Mouse (Mus musculus): ENCODE results near the gene Prss22. TPM values are rescaled to one million over a fixed set of nuclear protein-coding genes. Genes with fewer than 3 reads are reported as not detected.

Prss22 gene
- not detected in 2 replicates for polyA plus RNA-seq (2012; ENCODE audit: insufficient read depth, insufficient read length, missing spikeins)

GRCm38 (mm10) chr17:23997901-23998300, at the start of gene Prss22:
TSS of gene Prss22 (minus strand) at chr17:23998100.
- Histone ChIP-seq H3K27ac (ENCODE audit: insufficient read depth, low read depth, low read length) (0 out of 2 replicates have a peak within 1 kb of the TSS, but pooled peaks have one; percentile 3), H3K4me3 (ENCODE audit: insufficient read depth, low read length) (no peak within 1 kb of the TSS), H3K4me1 (ENCODE audit: control insufficient read depth, insufficient read depth, low read length) (peaks cover 23% of the 10 kb centered on the region)
- TF ChIP-seq CTCF (IDR thresholded peaks at IDR 0.05; ENCODE audit: low read depth, low read length) (no peak), POLR2A (IDR thresholded peaks at IDR 0.05; ENCODE audit: borderline replicate concordance, low read depth, low read length) (no peak)

- Histone ChIP-seq H3K4me1 (ENCODE audit: control insufficient read depth, insufficient read depth, low read length) (no peaks in the 10 kb centered on the region), H3K4me3 (ENCODE audit: insufficient read depth, low read length) (no peak overlapping the region), H3K27ac (ENCODE audit: insufficient read depth, low read depth, low read length) (no peak overlapping the region)
- TF ChIP-seq CTCF (IDR thresholded peaks at IDR 0.05; ENCODE audit: low read depth, low read length) = no peak
- TF ChIP-seq POLR2A (IDR thresholded peaks at IDR 0.05; ENCODE audit: borderline replicate concordance, low read depth, low read length) = no peak
Observed at GRCm38 (mm10) chr17:24046026-24046425, 48.1 kb upstream of the Prss22 start.

- no peak for TF ChIP-seq POLR2A (IDR thresholded peaks at IDR 0.05; ENCODE audit: borderline replicate concordance, low read depth, low read length)
- no peak for TF ChIP-seq CTCF (IDR thresholded peaks at IDR 0.05; ENCODE audit: low read depth, low read length)
- H3K4me1 ChIP-seq (ENCODE audit: control insufficient read depth, insufficient read depth, low read length) = no peaks in the 10 kb centered on the region
- no peak overlapping the region for H3K27ac ChIP-seq (ENCODE audit: insufficient read depth, low read depth, low read length)
- H3K4me3 ChIP-seq (ENCODE audit: insufficient read depth, low read length) = no peak overlapping the region
Observed at GRCm38 (mm10) chr17:24045608-24046007, 47.7 kb upstream of the Prss22 start.

GRCm38 (mm10) chr17:24044482-24044881, 46.6 kb upstream of the Prss22 start:
- no peak for TF ChIP-seq POLR2A (IDR thresholded peaks at IDR 0.05; ENCODE audit: borderline replicate concordance, low read depth, low read length)
- no peak for TF ChIP-seq CTCF (IDR thresholded peaks at IDR 0.05; ENCODE audit: low read depth, low read length)
- H3K27ac ChIP-seq (ENCODE audit: insufficient read depth, low read depth, low read length) = no peak overlapping the region
- no peak overlapping the region for H3K4me3 ChIP-seq (ENCODE audit: insufficient read depth, low read length)
- H3K4me1 ChIP-seq (ENCODE audit: control insufficient read depth, insufficient read depth, low read length) = no peaks in the 10 kb centered on the region

- no peak for TF ChIP-seq CTCF (IDR thresholded peaks at IDR 0.05; ENCODE audit: low read depth, low read length)
- TF ChIP-seq POLR2A (IDR thresholded peaks at IDR 0.05; ENCODE audit: borderline replicate concordance, low read depth, low read length) = no peak
- Histone ChIP-seq H3K27ac (ENCODE audit: insufficient read depth, low read depth, low read length) (no peak within 1 kb of the TSS), H3K4me1 (ENCODE audit: control insufficient read depth, insufficient read depth, low read length) (no peaks in the 10 kb centered on the region), H3K4me3 (ENCODE audit: insufficient read depth, low read length) (0 out of 2 replicates have a peak within 1 kb of the TSS, but pooled peaks have one; percentile 1)
Observed at GRCm38 (mm10) chr17:24037844-24038243, 39.9 kb upstream of the Prss22 start, which contains the start of gene Prss27. TSS of gene Prss27 (plus strand) at chr17:24038144.

GRCm38 (mm10) chr17:24037360-24037759, 39.5 kb upstream of the Prss22 start:
- TF ChIP-seq POLR2A (IDR thresholded peaks at IDR 0.05; ENCODE audit: borderline replicate concordance, low read depth, low read length) (no peak), CTCF (IDR thresholded peaks at IDR 0.05; ENCODE audit: low read depth, low read length) (no peak)
- Histone ChIP-seq H3K27ac (ENCODE audit: insufficient read depth, low read depth, low read length) (no peak overlapping the region), H3K4me3 (ENCODE audit: insufficient read depth, low read length) (0 out of 2 replicates have a peak overlapping the region, but pooled peaks have one; percentile 1), H3K4me1 (ENCODE audit: control insufficient read depth, insufficient read depth, low read length) (no peaks in the 10 kb centered on the region)

- H3K27ac ChIP-seq (ENCODE audit: insufficient read depth, low read depth, low read length) = no peak overlapping the region
- H3K4me1 ChIP-seq (ENCODE audit: control insufficient read depth, insufficient read depth, low read length) = no peaks in the 10 kb centered on the region
- TF ChIP-seq POLR2A (IDR thresholded peaks at IDR 0.05; ENCODE audit: borderline replicate concordance, low read depth, low read length) = no peak
- peak; percentile 35; the same call in 1 of the 2 replicates for TF ChIP-seq CTCF (IDR thresholded peaks at IDR 0.05; ENCODE audit: low read depth, low read length)
Observed at GRCm38 (mm10) chr17:24036954-24037353, 39.1 kb upstream of the Prss22 start.

DNA sequence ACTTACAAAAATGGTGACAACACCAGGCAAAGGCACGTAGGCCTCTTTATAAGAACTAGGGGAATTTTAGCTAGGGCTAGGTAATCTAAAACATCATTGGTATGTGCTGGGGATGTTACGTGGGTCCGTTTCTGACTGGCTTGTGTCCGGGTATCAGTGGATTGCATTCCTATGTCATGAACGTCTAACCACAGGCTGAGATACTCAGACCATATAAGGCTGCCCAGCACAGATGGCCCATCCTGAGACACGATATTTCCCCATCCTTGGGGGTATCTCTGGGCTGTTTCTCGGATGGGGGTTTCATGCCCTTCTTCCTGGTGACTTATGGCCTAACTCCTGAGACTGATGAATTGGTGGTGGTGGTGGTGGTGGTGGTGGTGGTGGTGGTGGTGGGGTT, 37.2 kb upstream of the Prss22 start:
- H3K27ac ChIP-seq (ENCODE audit: insufficient read depth, low read depth, low read length) = no peak overlapping the region
- TF ChIP-seq CTCF (IDR thresholded peaks at IDR 0.05; ENCODE audit: low read depth, low read length) (no peak), POLR2A (IDR thresholded peaks at IDR 0.05; ENCODE audit: borderline replicate concordance, low read depth, low read length) (no peak)
- no peaks in the 10 kb centered on the region for H3K4me1 ChIP-seq (ENCODE audit: control insufficient read depth, insufficient read depth, low read length)
- H3K4me3 ChIP-seq (ENCODE audit: insufficient read depth, low read length) = no peak overlapping the region

More at GRCm38 (mm10) chr17:24036954-24037353, 39.1 kb upstream of the Prss22 start:
- 0 out of 2 replicates have a peak overlapping the region, but pooled peaks have one; percentile 1 for H3K4me3 ChIP-seq (ENCODE audit: insufficient read depth, low read length)

- H3K4me3 ChIP-seq (ENCODE audit: insufficient read depth, low read length) = no peak overlapping the region
- TF ChIP-seq POLR2A (IDR thresholded peaks at IDR 0.05; ENCODE audit: borderline replicate concordance, low read depth, low read length) (no peak), CTCF (IDR thresholded peaks at IDR 0.05; ENCODE audit: low read depth, low read length) (no peak)
- no peak overlapping the region for H3K27ac ChIP-seq (ENCODE audit: insufficient read depth, low read depth, low read length)
- no peaks in the 10 kb centered on the region for H3K4me1 ChIP-seq (ENCODE audit: control insufficient read depth, insufficient read depth, low read length)
Observed at GRCm38 (mm10) chr17:24030551-24030950, 32.7 kb upstream of the Prss22 start.

DNA sequence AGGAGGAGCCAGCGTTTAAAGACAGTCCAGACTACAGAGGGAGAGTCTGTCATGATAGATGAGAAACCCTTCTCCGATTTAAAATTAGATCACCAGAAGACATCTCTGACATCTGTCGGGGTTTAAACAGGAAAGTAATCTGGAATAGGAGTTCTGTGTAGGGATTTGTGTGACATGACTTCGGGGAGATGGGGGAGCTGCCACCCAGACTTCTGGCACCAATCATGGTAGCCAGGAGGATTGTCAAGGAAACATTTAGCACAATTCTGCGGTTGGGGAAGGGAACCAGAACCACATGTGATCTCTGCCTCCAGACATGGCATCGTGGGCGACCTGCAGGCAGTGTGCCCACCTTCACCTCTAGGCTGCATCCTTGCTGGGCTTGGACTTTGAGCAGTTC, 31.6 kb upstream of the Prss22 start:
- TF ChIP-seq POLR2A (IDR thresholded peaks at IDR 0.05; ENCODE audit: borderline replicate concordance, low read depth, low read length) (no peak), CTCF (IDR thresholded peaks at IDR 0.05; ENCODE audit: low read depth, low read length) (no peak)
- Histone ChIP-seq H3K4me3 (ENCODE audit: insufficient read depth, low read length) (no peak overlapping the region), H3K27ac (ENCODE audit: insufficient read depth, low read depth, low read length) (no peak overlapping the region), H3K4me1 (ENCODE audit: control insufficient read depth, insufficient read depth, low read length) (no peaks in the 10 kb centered on the region)
